Mouse (Mus musculus): ENCODE measurements around the gene Tnnt3.

- TF ChIP-seq EP300 (optimal IDR thresholded peaks at IDR 0.05) (no peak), CTCF (IDR thresholded peaks at IDR 0.05; ENCODE audit: low read depth) (no peak)
Measured at GRCm38 (mm10) chr7:142539828-142540227, 41.2 kb downstream of the Tnnt3 start.

Data from stomach, postnatal 0 days (tissue).